Mouse (Mus musculus) ES-E14 (cell line): ENCODE measurements around the gene Mccc1. TPM values are rescaled to one million over a fixed set of nuclear protein-coding genes. Genes with fewer than 3 reads are reported as not detected.

Experiments
- DNase-seq: peaks from one replicate; pipeline ENCODE4 v3.0.0-alpha.2; 2013; ENCODE audit warnings: low read depth, low spot score
- H3K27ac ChIP-seq: 2 replicates; pipeline ENCODE4 v1.5.1; 2012; ENCODE audit warnings: low read depth, mild to moderate bottlenecking, low read length, moderate library complexity, mixed read lengths; ENCODE audit not compliant: poor library complexity, insufficient read depth, severe bottlenecking
- H3K36me3 ChIP-seq: 2 replicates; pipeline ENCODE4 v1.6.1; 2012; ENCODE audit warnings: mild to moderate bottlenecking, low read length, moderate library complexity, mixed read lengths; ENCODE audit not compliant: control insufficient read depth, poor library complexity, insufficient read depth, severe bottlenecking
- H3K4me1 ChIP-seq, 2 experiments: fragments of 150-350 bp in 1 of 2; sonication (generic) in 1 of 2; 2 replicates each; pipeline ENCODE4 v1.6.1; 2012; ENCODE audit warnings: low read length in 2 of 2, mild to moderate bottlenecking in 1 of 2, mixed read lengths in 1 of 2; ENCODE audit not compliant: control insufficient read depth in 2 of 2, insufficient read depth in 2 of 2, poor library complexity in 1 of 2
- H3K4me3 ChIP-seq, 2 experiments: fragments of 150-350 bp in 1 of 2; sonication (generic) in 1 of 2; 2 replicates each; pipeline ENCODE4 v1.5.1; 2012; ENCODE audit warnings: low read length in 2 of 2, low read depth in 1 of 2, mild to moderate bottlenecking in 1 of 2, mixed read lengths in 1 of 2; ENCODE audit not compliant: insufficient read depth in 1 of 2, poor library complexity in 1 of 2, severe bottlenecking in 1 of 2
- H3K9ac ChIP-seq: 2 replicates; pipeline ENCODE4 v1.6.1; 2012; ENCODE audit warnings: low read depth, mild to moderate bottlenecking, low read length, mixed read lengths; ENCODE audit not compliant: poor library complexity, insufficient read depth, severe bottlenecking
- H3K9me3 ChIP-seq: fragments of 150-350 bp; sonication (generic); 2 replicates; pipeline ENCODE4 v1.6.1; 2012; ENCODE audit warnings: low read depth, mild to moderate bottlenecking, low read length; ENCODE audit not compliant: control insufficient read depth, insufficient read depth
- CHD2 ChIP-seq: IDR thresholded peaks from 2 replicates; pipeline ENCODE4 v1.6.1; 2014; ENCODE audit warnings: mild to moderate bottlenecking, low read depth, low read length, inconsistent platforms
- HCFC1 ChIP-seq: IDR thresholded peaks from 2 replicates; pipeline ENCODE4 v1.6.1; 2012; ENCODE audit warnings: low read length, inconsistent platforms, borderline replicate concordance; ENCODE audit not compliant: insufficient read depth
- MAFK ChIP-seq: IDR thresholded peaks from 2 replicates; pipeline ENCODE4 v1.6.1; 2014; ENCODE audit warnings: mild to moderate bottlenecking, low read depth, low read length, inconsistent platforms; ENCODE audit not compliant: insufficient read depth
- ZC3H11A ChIP-seq: IDR thresholded peaks from 2 replicates; pipeline ENCODE4 v1.6.1; 2012; ENCODE audit warnings: low read depth, mild to moderate bottlenecking, inconsistent platforms, low read length, borderline replicate concordance
- ZNF384 ChIP-seq: IDR thresholded peaks from 2 replicates; pipeline ENCODE4 v1.6.1; 2012; ENCODE audit warnings: low read depth, low read length, inconsistent platforms
- in situ Hi-C, 2 experiments: fragments of 600-800 bp; cut with MboI; formaldehyde crosslinking; loops; one replicate each; pipeline ENCODE4 v1.15.1; 2025; ENCODE audit warnings: low sequenced_read_pairs in 2 of 2, inconsistent platforms in 1 of 2; ENCODE audit not compliant: unreplicated experiment in 2 of 2
- total RNA-seq: library from RNA; depleted of rRNA; stranded (reverse); fragments of 300-350 nt; gene quantifications from 2 replicates; pipeline ENCODE4 v1.2.3, GENCODE M21; 2012

The Mccc1 gene
- total RNA-seq, 1 experiment = 16.6 TPM

DNA sequence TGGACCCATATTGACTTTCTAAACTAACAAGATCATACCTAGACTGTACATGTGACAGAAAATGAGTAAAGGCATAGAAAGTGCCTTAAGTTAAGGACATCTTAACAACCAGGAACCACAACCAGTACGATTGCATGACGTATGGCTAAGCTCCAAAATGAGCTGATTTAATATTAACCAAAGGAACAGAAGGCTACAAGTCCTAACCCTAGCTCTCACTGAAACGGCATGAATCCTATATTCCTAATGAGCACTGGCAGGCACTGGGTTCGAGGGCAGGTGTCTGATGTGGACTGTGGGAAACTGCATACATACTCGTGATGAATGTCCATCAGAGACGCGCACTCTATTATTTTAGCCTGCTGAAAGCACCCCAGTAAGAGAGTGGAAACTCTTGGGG lies 69.1 kb downstream of the Mccc1 start:
- Histone ChIP-seq H3K4me3 (peak overlapping the region; percentile 91 to 99; a peak in 3 of 4 replicates), H3K27ac (no peak overlapping the region), H3K4me1 (peaks cover 2 to 4% of the 10 kb centered on the region in 2 experiments; a peak in 1 of 4 replicates), H3K9ac (no peak overlapping the region), H3K9me3 (no peaks in the 10 kb centered on the region), H3K36me3 (no peaks in the 10 kb centered on the region; the same call in 1 of the 2 replicates)
- no peak for DNase-seq
- TF ChIP-seq CHD2 (no peak), MAFK (no peak), HCFC1 (no peak), ZNF384 (no peak), ZC3H11A (no peak)
- in situ Hi-C loops = no loop called here

- Histone ChIP-seq H3K9me3 (no peaks in the 10 kb centered on the region), H3K36me3 (no peaks in the 10 kb centered on the region), H3K4me3 (no peak overlapping the region), H3K9ac (no peak overlapping the region), H3K27ac (no peak overlapping the region), H3K4me1 (peaks cover 2 to 6% of the 10 kb centered on the region in 2 experiments; a peak in 1 of 4 replicates)
- in situ Hi-C loops = no loop called here
- TF ChIP-seq ZC3H11A (no peak), ZNF384 (no peak), MAFK (no peak), CHD2 (no peak), HCFC1 (no peak)
- no peak for DNase-seq
Measured at GRCm38 (mm10) chr3:35929831-35930230, 70.6 kb downstream of the Mccc1 start.

DNA sequence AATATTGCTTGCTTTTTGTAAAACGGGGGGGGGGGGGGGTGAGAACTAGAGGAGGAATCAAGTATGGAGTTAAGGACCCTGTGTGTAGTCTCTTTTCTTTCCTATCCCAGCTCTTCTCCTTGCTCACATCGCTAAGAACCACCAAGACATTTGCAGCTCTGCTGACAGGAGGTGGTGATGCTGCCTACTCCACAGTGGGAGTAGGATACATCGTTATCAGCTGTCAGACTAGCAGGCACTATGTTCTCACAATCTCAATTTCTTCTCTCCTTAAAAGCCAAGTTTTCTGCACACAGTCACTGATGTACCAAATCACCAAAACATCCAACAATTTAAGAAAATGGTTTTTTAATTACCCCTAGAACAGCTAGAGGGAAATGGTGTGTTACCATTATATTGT lies 71.1 kb downstream of the Mccc1 start:
- H3K4me3 ChIP-seq = no peak overlapping the region
- H3K4me1 ChIP-seq = peaks cover 2 to 6% of the 10 kb centered on the region in 2 experiments; a peak in 1 of 4 replicates
- no peaks in the 10 kb centered on the region for H3K36me3 ChIP-seq
- no peak for DNase-seq
- no peak overlapping the region for H3K27ac ChIP-seq
- no peaks in the 10 kb centered on the region for H3K9me3 ChIP-seq
- in situ Hi-C loops = no loop called here
- no peak overlapping the region for H3K9ac ChIP-seq
- no peak for TF ChIP-seq MAFK
- no peak for TF ChIP-seq ZNF384
- TF ChIP-seq HCFC1 = no peak
- TF ChIP-seq ZC3H11A = no peak
- no peak for TF ChIP-seq CHD2

DNA sequence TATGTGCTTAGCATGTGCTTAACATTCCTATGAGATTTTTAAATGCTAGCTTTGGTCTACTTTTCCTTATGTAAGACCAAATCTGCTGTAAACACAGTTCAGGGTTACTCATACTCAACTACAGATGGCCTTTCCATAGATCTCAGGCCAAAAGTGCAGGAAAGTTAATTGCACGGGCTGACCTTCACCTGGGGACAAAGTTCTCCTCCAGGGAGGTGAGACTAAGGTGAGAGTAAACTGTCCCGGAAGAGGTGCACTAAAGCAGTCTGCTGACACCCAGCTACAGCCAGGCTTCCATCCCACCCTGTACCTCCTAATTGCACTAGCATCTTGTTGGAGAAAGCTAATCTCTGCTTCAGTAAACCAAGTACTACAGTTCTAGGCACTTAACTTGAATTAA lies 74.6 kb downstream of the Mccc1 start:
- in situ Hi-C loops = no loop called here
- DNase-seq = no peak
- Histone ChIP-seq H3K9ac (no peak overlapping the region), H3K4me3 (no peak overlapping the region), H3K9me3 (no peaks in the 10 kb centered on the region), H3K4me1 (peaks cover 0 to 4% of the 10 kb centered on the region in 2 experiments; a peak in 1 of 4 replicates), H3K27ac (no peak overlapping the region), H3K36me3 (no peaks in the 10 kb centered on the region)
- no peak for TF ChIP-seq ZNF384
- no peak for TF ChIP-seq MAFK
- TF ChIP-seq HCFC1 = no peak
- no peak for TF ChIP-seq ZC3H11A
- no peak for TF ChIP-seq CHD2
